16 mouse cellular contexts compared by ENCODE assay signal in the genomic region with DNA sequence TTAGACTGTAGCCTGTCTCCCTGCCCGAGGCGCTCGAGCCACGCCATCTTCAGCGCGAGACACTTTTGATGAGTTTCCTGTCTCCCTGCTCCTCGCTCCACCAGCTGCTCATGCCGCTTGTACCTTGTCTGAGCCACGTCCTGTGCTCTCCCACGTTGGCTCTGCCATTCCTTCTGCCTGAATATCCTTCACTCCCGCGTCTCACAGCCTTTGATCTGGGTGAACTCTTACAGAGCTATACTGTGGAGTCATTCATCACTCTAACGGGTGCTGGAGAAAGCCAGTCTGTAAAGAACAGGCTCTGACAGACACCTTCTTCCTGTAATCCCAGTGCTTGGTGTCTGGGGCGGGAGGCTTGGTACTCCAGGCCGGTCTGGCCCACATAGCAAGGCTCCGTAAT.
DNase-seq lines count a peak whose midpoint lies in the region; ATAC-seq lines count a peak whose summit lies in the region.
"Had no signal": no experiment of that assay in that cellular context is flagged by ENCODE, and none has a peak within 500 bp of the region (broad histone marks: within the 10 kb centered on the region; RNA-seq: fewer than 3 reads in every experiment).

No protein-coding gene starts in this region.

- ATAC-seq in heart, embryonic 16.5 days (replicated peaks; ENCODE audit: extremely low read depth, insufficient read depth, low FRiP score) = no peak; the same call in 1 of the 2 replicates
- peak; percentile 46; the same call in 1 of the 2 replicates for ATAC-seq in lung, embryonic 16.5 days (ENCODE audit: low read depth)
- 0 out of 2 replicates have a peak, but pooled peaks have one; percentile 23 for ATAC-seq in embryonic facial prominence, embryonic 15.5 days (ENCODE audit: insufficient number of reproducible peaks, low FRiP score, low TSS enrichment, low read depth)
- ATAC-seq in stomach, embryonic 14.5 days (ENCODE audit: insufficient number of reproducible peaks, insufficient read depth, low FRiP score, low read depth) = peak; percentile 12; the same call in 1 of the 2 replicates
- ATAC-seq: CD4-positive, CD25-positive, alpha-beta regulatory T cell, adult 4 months; forebrain, embryonic 16.5 days; Patski had no signal

- intact Hi-C loops in heart, postnatal 36 days (cut with DNase I) = loop anchor here (10.0 kb wide), 1 partner anchor 426 kb away; a partner anchor contains a TSS

- no peak overlapping the region for H3K4me2 ChIP-seq in heart, embryonic 16.5 days (ENCODE audit: low read depth, low read length)
- no peak overlapping the region for H3K4me2 ChIP-seq in lung, embryonic 16.5 days (ENCODE audit: low read depth, low read length)
- H3K4me2 ChIP-seq in embryonic facial prominence, embryonic 15.5 days (replicated peaks) = no peak overlapping the region
- no peak overlapping the region for H3K4me2 ChIP-seq in stomach, embryonic 14.5 days (replicated peaks; ENCODE audit: low read depth, low read length)
- H3K4me2 ChIP-seq: embryonic facial prominence, embryonic 12.5 days had no signal

- no peaks in the 10 kb centered on the region for H3K27me3 ChIP-seq in heart, embryonic 16.5 days (ENCODE audit: control insufficient read depth, insufficient read depth, low read length)
- H3K27me3 ChIP-seq in lung, embryonic 16.5 days (ENCODE audit: control insufficient read depth, insufficient read depth, low read depth, low read length) = no peaks in the 10 kb centered on the region
- H3K27me3 ChIP-seq in embryonic facial prominence, embryonic 15.5 days = no peaks in the 10 kb centered on the region
- H3K27me3 ChIP-seq in stomach, embryonic 14.5 days (ENCODE audit: control insufficient read depth, insufficient read depth, low read length) = no peaks in the 10 kb centered on the region
- H3K27me3 ChIP-seq: embryonic facial prominence, embryonic 12.5 days; Patski had no signal

- peaks cover 73% of the 10 kb centered on the region for H3K4me1 ChIP-seq in heart, embryonic 16.5 days (ENCODE audit: control insufficient read depth, insufficient read depth, low read length)
- peaks cover 28% of the 10 kb centered on the region for H3K4me1 ChIP-seq in lung, embryonic 16.5 days (replicated peaks; ENCODE audit: control insufficient read depth, insufficient read depth, low read length)
- H3K4me1 ChIP-seq in embryonic facial prominence, embryonic 15.5 days = peaks cover 7% of the 10 kb centered on the region
- H3K4me1 ChIP-seq in stomach, embryonic 14.5 days (ENCODE audit: control insufficient read depth, insufficient read depth, low read length) = peaks cover 19% of the 10 kb centered on the region; the same call in 1 of the 2 replicates

- peak overlapping the region; percentile 69 for H3K27ac ChIP-seq in heart, embryonic 16.5 days (ENCODE audit: low read length)
- H3K27ac ChIP-seq in lung, embryonic 16.5 days (ENCODE audit: low read length) = peak overlapping the region; percentile 24; the same call in 1 of the 2 replicates
- no peak overlapping the region for H3K27ac ChIP-seq in embryonic facial prominence, embryonic 15.5 days (replicated peaks)
- peak overlapping the region; percentile 44; the same call in 1 of the 2 replicates for H3K27ac ChIP-seq in stomach, embryonic 14.5 days (ENCODE audit: low read length)
- H3K27ac ChIP-seq: embryonic facial prominence, embryonic 12.5 days had no signal

- no peak for DNase-seq in heart, postnatal 36 days
- no peak for DNase-seq in lung, postnatal 36 days
- no peak for DNase-seq in natural killer cell, adult 2 months (ENCODE audit: low spot score in 2 of 2)
- no peak for DNase-seq in urinary bladder, postnatal 10 days (ENCODE audit: low spot score)
- DNase-seq: adrenal gland, postnatal 25 days; cerebellum, adult 11 months; gastrocnemius, postnatal 14 days; lung, adult 2 months had no signal

- WGBS in heart, embryonic 16.5 days = 49% methylated on average over 16 of the region's 16 CpGs
- WGBS in lung, embryonic 16.5 days = 27% methylated on average over 16 of the region's 16 CpGs
- WGBS in embryonic facial prominence, embryonic 15.5 days = 56% methylated on average over 16 of the region's 16 CpGs
- WGBS in stomach, embryonic 14.5 days = 35% methylated on average over 16 of the region's 16 CpGs

- no peaks in the 10 kb centered on the region for H3K9me3 ChIP-seq in heart, embryonic 16.5 days (replicated peaks; ENCODE audit: control insufficient read depth, low read length)
- no peaks in the 10 kb centered on the region for H3K9me3 ChIP-seq in lung, embryonic 16.5 days (ENCODE audit: control insufficient read depth, low read length)
- H3K9me3 ChIP-seq in embryonic facial prominence, embryonic 15.5 days (replicated peaks) = no peaks in the 10 kb centered on the region
- no peaks in the 10 kb centered on the region for H3K9me3 ChIP-seq in stomach, embryonic 14.5 days (ENCODE audit: control insufficient read depth, low read depth, low read length)
- H3K9me3 ChIP-seq: embryonic facial prominence, embryonic 12.5 days had no signal

- peak overlapping the region; percentile 12; the same call in 1 of the 2 replicates for H3K9ac ChIP-seq in heart, embryonic 16.5 days (ENCODE audit: low read length)
- H3K9ac ChIP-seq in lung, embryonic 16.5 days (ENCODE audit: low read length) = 0 out of 2 replicates have a peak overlapping the region, but pooled peaks have one; percentile 12
- no peak overlapping the region for H3K9ac ChIP-seq in embryonic facial prominence, embryonic 15.5 days
- no peak overlapping the region for H3K9ac ChIP-seq in stomach, embryonic 14.5 days (replicated peaks; ENCODE audit: low read depth, low read length)
- H3K9ac ChIP-seq: embryonic facial prominence, embryonic 12.5 days had no signal

- H3K36me3 ChIP-seq in heart, embryonic 16.5 days (ENCODE audit: control insufficient read depth, insufficient read depth) = no peaks in the 10 kb centered on the region
- no peaks in the 10 kb centered on the region for H3K36me3 ChIP-seq in lung, embryonic 16.5 days (ENCODE audit: control insufficient read depth, insufficient read depth, low read length)
- no peaks in the 10 kb centered on the region for H3K36me3 ChIP-seq in embryonic facial prominence, embryonic 15.5 days
- peaks cover 3% of the 10 kb centered on the region for H3K36me3 ChIP-seq in stomach, embryonic 14.5 days (ENCODE audit: control insufficient read depth, insufficient read depth, low read length)
- H3K36me3 ChIP-seq: embryonic facial prominence, embryonic 12.5 days had no signal

- H3K4me3 ChIP-seq in heart, embryonic 16.5 days (ENCODE audit: low read length) = no peak overlapping the region
- no peak overlapping the region for H3K4me3 ChIP-seq in lung, embryonic 16.5 days (ENCODE audit: low read length)
- H3K4me3 ChIP-seq in embryonic facial prominence, embryonic 15.5 days (replicated peaks) = no peak overlapping the region
- H3K4me3 ChIP-seq in stomach, embryonic 14.5 days (ENCODE audit: low read depth, low read length) = no peak overlapping the region
- H3K4me3 ChIP-seq: embryonic facial prominence, embryonic 12.5 days had no signal

Comparison
In these comparisons a context has a peak if more than half of its experiments do, and no peak if none do; other contexts are left out.
1. H3K9ac ChIP-seq: peak in heart, embryonic 16.5 days (single experiment) and lung, embryonic 16.5 days (single experiment); none in embryonic facial prominence, embryonic 15.5 days (single experiment) and stomach, embryonic 14.5 days (single experiment).